Mouse (Mus musculus) urinary bladder, postnatal 10 days (tissue): ENCODE results near the gene Asic2.
"Not testable (repeated sequence)": the region's sequence is repeated elsewhere in the genome, so short reads cannot be mapped to it uniquely, and the experiment has no call there.

Experiments
- DNase-seq: peaks from one replicate; pipeline ENCODE4 v3.0.0; 2022; ENCODE audit warnings: low spot score

The Asic2 gene

GRCm38 (mm10) chr11:81328088-81328487, 640.2 kb downstream of the Asic2 start:
- no peak for DNase-seq

GRCm38 (mm10) chr11:81323146-81323545, 645.1 kb downstream of the Asic2 start:
- DNase-seq: no peak

DNA sequence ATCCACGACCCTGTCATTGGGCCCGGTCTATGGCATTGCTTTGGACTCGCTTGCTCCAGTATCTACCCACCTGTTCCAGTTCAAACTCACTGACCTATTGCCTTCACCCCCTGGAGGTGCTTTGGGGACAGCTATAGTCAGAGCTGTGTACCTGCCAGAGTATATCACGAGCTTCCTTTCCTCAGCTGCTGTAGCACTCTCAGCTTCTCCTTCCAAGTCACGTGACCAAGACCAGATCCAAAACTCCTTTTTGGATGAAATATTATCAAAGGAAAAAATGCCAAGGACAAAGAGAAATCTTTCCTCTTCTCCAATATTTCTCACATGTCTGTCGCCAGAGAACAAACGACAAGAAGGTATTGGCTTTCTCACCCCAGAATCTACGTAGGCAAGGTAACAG, 645.8 kb downstream of the Asic2 start:
- no peak for DNase-seq

GRCm38 (mm10) chr11:81290041-81290440, 678.2 kb downstream of the Asic2 start:
- no peak for DNase-seq

GRCm38 (mm10) chr11:81283185-81283584, 685.1 kb downstream of the Asic2 start:
- no peak for DNase-seq

DNA sequence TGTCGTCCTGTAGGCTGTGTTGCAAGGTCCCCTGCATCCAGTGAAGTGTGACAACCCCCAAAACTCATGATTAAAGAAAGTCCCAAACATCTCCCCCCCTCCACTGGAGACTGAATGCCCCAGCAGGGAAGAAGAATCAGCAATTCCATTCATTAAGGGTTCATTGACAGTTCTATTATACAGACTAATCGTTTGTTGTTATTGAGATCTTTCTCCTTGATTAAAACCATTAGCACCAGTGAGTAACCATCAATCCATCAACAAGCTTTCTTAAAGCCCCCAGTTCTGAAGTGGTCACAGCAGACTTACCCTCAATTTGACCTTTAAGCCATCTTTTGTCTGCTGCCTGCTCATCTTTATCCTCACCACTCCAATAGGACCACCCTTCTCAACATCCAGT, 688.2 kb downstream of the Asic2 start:
- DNase-seq: no peak

GRCm38 (mm10) chr11:81277406-81277805, 690.9 kb downstream of the Asic2 start:
- no peak for DNase-seq

- no peak for DNase-seq
Observed at GRCm38 (mm10) chr11:81272677-81273418, 695.4 kb downstream of the Asic2 start.

DNA sequence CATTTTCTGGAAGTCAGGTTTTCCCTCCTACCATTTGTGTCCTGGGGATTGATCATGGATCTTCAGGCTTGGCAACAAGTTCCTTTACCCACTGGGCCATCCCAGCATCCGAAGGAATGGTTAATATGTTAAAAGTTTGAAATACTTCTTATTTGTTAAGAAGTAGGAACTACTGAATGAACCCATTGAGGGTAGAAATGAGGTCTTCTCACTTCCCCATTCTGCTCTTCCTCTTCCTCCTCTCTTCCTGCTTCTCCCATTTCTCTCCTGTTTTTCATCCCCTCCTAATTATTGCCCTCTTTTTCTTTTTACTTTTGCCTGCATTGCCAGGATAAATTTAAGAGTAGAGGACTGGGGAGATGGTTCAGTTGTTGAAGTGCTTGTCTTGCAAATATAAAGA, 696.8 kb downstream of the Asic2 start:
- DNase-seq: no peak

DNA sequence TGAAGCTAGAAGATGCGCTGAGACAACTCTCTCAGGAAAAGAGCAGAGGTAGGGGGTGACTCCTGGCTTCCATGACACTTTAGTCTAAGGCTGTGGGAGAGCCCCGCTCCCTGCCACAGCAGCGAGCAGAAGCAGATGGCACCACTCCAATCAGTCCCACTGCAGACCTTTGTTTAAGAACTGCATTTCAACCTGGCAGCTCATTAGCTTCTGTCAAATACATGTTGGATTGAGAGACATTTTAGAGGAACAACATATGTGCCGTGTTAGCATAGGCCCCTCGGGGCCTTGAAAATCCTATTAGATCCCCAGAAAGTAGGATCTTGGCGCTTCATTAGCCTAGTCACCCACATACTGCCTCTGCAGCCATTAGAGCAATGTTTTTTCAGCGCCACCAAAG, 697.7 kb downstream of the Asic2 start:
- no peak for DNase-seq

DNA sequence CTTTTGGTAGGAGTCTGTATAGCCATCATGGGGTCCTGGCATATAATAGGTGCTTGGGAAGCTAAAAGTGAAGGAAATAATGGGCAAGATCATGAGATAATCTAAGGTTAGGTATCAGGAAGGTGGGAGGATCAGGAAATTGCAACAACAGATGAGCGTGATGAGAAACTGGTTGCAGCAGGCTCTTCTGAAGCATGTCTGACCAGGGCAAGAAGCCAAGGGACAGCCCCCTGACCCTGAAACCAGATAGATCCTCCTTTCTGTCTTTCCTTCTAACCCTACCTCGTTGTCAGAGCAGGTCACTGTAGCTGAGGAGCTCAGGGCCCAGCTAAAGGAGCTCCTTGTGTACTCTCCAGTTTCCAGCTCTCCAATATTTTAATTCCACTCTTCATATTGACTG, 704.5 kb downstream of the Asic2 start:
- DNase-seq: no peak

DNA sequence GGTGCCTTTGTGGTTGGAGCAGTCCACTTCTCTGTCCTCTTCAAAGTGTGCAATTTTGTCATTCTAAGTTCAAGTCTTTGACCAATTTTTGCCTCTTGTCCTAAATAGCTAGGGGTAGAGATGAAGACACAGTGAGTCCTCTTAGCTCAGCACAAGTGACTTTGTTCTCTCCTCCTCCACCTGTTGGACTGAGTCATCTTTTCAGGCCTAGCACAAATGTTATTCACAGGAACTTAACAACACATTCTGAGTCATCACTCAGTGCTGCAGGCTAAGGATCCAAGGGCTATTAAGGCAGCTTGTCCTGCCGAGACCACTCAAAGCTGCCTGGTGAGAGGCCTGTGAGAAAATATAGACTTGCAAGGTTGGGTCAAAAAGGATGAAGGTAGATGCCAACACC, 705.1 kb downstream of the Asic2 start:
- no peak for DNase-seq

DNA sequence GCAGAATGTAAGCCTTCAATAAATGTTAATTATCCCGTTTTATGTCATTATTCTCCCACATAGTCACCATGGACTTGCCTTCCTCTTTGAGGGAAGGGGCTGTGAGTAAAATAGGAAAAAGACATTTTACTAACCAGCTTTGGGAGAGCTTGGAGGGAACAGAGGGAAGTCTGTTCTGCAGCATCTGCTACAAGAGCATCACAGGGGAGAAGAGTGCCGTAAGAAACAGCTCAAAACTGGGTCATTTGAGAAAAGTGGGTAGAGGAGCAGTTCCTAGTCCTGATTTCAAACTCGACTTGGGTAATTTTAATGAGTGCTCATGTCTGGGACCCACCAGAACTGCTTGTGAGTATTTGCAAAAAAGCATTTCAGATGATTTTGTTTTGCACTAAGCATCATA, 707.0 kb downstream of the Asic2 start:
- DNase-seq: no peak

- not testable (repeated sequence) for DNase-seq
Observed at GRCm38 (mm10) chr11:81241183-81241582, 727.1 kb downstream of the Asic2 start.

GRCm38 (mm10) chr11:81239966-81240681, 728.1 kb downstream of the Asic2 start:
- DNase-seq: no peak

GRCm38 (mm10) chr11:81239091-81239490, 729.2 kb downstream of the Asic2 start:
- DNase-seq: no peak

DNA sequence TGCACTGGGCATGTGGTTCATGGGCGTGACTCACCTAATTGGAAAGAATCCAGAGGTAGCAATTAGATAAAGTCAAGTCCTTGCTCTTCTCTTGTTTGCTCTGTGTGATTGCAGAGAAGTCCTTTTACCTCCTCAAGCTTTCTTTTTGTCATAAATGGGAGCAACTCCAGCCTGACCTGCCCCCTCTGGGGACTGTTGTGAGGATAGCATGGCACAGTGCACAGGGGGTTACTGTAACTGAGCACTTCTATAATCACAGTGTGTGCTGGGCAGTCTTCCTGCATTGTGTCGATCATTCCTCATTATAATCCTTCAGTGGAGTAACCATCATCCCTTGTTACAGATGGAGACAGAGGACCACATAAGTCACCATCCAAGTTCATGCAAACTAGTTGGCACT, 732.2 kb downstream of the Asic2 start:
- DNase-seq: no peak

GRCm38 (mm10) chr11:81223361-81223760, 744.9 kb downstream of the Asic2 start:
- DNase-seq: no peak

GRCm38 (mm10) chr11:81220786-81221185, 747.5 kb downstream of the Asic2 start:
- DNase-seq: no peak

- no peak for DNase-seq
Observed at GRCm38 (mm10) chr11:81205471-81205870, 762.8 kb downstream of the Asic2 start.

DNA sequence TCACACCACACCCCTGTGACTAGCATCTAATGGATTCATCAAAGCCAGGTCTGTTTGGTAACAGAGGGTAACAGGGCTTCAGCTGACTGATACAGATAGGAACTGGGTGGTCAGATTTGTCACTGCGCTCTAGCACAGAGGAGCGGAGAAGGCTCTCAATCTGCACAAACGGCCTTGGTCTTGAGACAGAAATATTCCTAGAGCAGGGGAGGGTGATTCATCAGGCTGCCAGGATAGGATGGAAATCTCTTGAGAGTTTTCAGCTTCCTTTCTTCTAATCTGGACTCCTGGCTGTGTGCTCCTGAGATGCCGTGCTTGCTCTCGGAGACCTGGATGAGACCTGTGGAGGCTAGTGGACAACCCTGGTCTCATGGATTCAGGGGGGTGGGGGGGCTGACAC, 765.7 kb downstream of the Asic2 start:
- DNase-seq: no peak

DNA sequence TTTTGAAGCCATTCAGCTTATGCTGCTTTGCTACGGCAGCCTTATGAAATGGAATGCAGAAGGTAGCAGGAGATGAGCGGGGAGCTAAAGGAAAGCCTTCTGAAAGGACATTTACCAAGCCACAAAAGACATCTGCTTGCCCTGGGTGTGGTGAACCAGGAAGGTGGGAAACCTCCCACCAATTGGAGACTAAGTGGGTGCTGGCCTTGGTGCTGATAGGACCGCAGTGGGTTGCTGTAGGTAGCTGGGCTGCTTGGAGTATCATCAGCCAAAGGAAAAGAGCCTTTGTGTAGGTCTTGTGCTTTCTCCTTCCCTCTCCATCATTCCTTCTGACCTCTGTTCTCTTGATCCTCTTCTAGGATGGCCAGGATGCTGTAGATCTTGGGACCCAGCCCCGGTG, 774.4 kb downstream of the Asic2 start:
- DNase-seq: no peak

DNA sequence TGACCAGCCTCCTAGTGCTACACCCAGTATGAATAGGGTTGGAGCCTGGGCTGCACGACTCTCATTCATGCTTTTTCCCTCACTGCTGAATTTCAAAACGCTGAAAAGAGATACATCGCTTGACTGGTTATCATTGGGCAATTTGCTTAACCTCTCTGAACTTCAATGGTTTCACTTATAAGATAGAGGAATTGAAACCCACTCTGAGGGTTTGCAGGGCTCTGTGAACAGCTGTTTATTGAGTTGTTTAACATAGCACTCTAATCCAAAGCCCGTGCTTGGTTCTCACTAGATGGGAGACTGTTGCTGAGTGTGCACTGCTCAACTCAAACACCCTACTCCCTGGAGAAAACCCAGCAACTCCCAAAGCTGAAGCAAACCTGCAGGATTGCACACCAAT, 776.1 kb downstream of the Asic2 start:
- DNase-seq: no peak

DNA sequence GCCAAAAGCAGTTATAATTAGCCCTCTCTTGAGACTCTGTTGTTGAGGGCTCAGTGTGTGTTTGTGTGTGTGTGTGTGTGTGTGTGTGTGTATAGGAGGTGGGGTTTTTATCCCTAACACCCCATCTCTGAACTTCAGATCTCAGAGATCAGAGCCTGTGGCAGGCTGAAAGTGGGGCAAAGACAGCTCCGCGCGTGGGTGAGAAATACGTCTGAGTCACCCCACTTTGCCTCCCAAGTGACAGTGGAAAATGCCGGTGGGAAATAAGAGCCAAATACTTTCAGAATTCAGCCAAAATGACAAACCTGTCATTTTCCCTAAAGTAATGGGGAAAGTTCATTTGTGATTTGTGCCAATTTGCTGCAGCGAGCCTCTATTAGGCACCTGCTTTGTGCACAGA, 779.2 kb downstream of the Asic2 start:
- DNase-seq: no peak
